Mouse (Mus musculus) heart, adult 2 months (tissue): ENCODE measurements around the gene Klf15. TPM values are rescaled to one million over a fixed set of nuclear protein-coding genes. Genes with fewer than 3 reads are reported as not detected.

Experiments
- DNase-seq, 2 experiments: peaks; one replicate each; pipeline ENCODE4 v3.0.0; 2021
- H3K27ac ChIP-seq: fragments of 200-600 bp; 2 replicates; pipeline ENCODE4 v1.8.1; 2022
- H3K27me3 ChIP-seq: fragments of 200-500 bp; 2 replicates; pipeline ENCODE4 v1.6.1; 2012; ENCODE audit warnings: mild to moderate bottlenecking, low read length, inconsistent platforms, mixed read lengths; ENCODE audit not compliant: control insufficient read depth, insufficient read depth
- H3K36me3 ChIP-seq: fragments of 200-500 bp; 2 replicates; pipeline ENCODE4 v1.6.1; 2012; ENCODE audit warnings: low read length, inconsistent platforms; ENCODE audit not compliant: control insufficient read depth, insufficient read depth
- H3K4me1 ChIP-seq: fragments of 200-500 bp; 2 replicates; pipeline ENCODE4 v1.6.1; 2011; ENCODE audit warnings: low read length; ENCODE audit not compliant: control insufficient read depth, insufficient read depth
- H3K4me3 ChIP-seq: fragments of 200-600 bp; 2 replicates; pipeline ENCODE4 v1.8.1; 2022
- H3K79me2 ChIP-seq: fragments of 200-500 bp; replicated peaks from 2 replicates; pipeline ENCODE4 v1.6.1; 2012; ENCODE audit warnings: mild to moderate bottlenecking, inconsistent platforms, low read length, moderate library complexity, mixed read lengths; ENCODE audit not compliant: control insufficient read depth, insufficient read depth
- H3K9ac ChIP-seq: fragments of 200-500 bp; 2 replicates; pipeline ENCODE4 v1.6.1; 2012; ENCODE audit warnings: low read depth, mild to moderate bottlenecking, control low read depth, inconsistent platforms, low read length, mixed read lengths
- CTCF ChIP-seq: fragments of 200-600 bp; IDR thresholded peaks from 2 replicates; pipeline ENCODE4 v1.8.1; 2022; ENCODE audit warnings: antibody characterized with exemption, mild to moderate bottlenecking, moderate library complexity
- EP300 ChIP-seq: fragments of 200-500 bp; IDR thresholded peaks from 2 replicates; pipeline ENCODE4 v1.6.1; 2011; ENCODE audit warnings: low read depth, low read length, control low read depth; ENCODE audit not compliant: insufficient read depth
- POLR2A ChIP-seq: fragments of 200-500 bp; IDR thresholded peaks from 2 replicates; pipeline ENCODE4 v1.6.1; 2011; ENCODE audit warnings: mild to moderate bottlenecking, low read depth, low read length, control low read depth; ENCODE audit not compliant: insufficient read depth
- WGBS: fragments of 180-500 bp; shearing (Covaris S2); methylation state at CpG from one replicate; pipeline ENCODE4 v1.1.7; 2018; 5-methylcytosine and 5-hydroxymethylcytosine counted together
- intact Hi-C: fragments of 180-260 bp; cut with DNase I; formaldehyde crosslinking; loops from one replicate; pipeline ENCODE4 v1.15.1; 2025
- polyA plus RNA-seq: library from polyadenylated mRNA; depleted of rRNA; stranded (reverse); fragments of >200 nt; gene quantifications from 2 replicates; pipeline ENCODE4 v1.2.3, GENCODE M21; 2012
- total RNA-seq, 2 experiments: library from RNA; stranded (reverse); gene quantifications; 2 replicates each; pipeline ENCODE4 v1.2.3; 2021

Klf15 gene
- total and polyA plus RNA-seq, 3 experiments, result 60.2 to 67.4 (median 64.7) TPM

- TF ChIP-seq EP300 (no peak), POLR2A (no peak), CTCF (no peak)
- Histone ChIP-seq H3K79me2 (no peaks in the 10 kb centered on the region), H3K27me3 (no peaks in the 10 kb centered on the region), H3K9ac (no peak overlapping the region), H3K4me1 (no peaks in the 10 kb centered on the region; the same call in 1 of the 2 replicates), H3K4me3 (no peak overlapping the region), H3K27ac (no peak overlapping the region), H3K36me3 (no peaks in the 10 kb centered on the region)
- WGBS, result 58% methylated on average over 4 of the region's 4 CpGs
- DNase-seq, result no peak
- intact Hi-C loops, result no loop called here
Measured at GRCm38 (mm10) chr6:90446883-90447282, 15.5 kb upstream of the Klf15 start.

GRCm38 (mm10) chr6:90450179-90450578 lies 12.2 kb upstream of the Klf15 start:
- H3K4me1 ChIP-seq, result no peaks in the 10 kb centered on the region; the same call in 1 of the 2 replicates
- peak; percentile 86 to 90 for DNase-seq
- H3K36me3 ChIP-seq, result no peaks in the 10 kb centered on the region
- H3K27ac ChIP-seq, result peak overlapping the region; percentile 61
- no peak overlapping the region; the same call in 1 of the 2 replicates for H3K9ac ChIP-seq
- no peak for TF ChIP-seq POLR2A
- peak; percentile 94 for TF ChIP-seq CTCF
- peak; percentile 96 for TF ChIP-seq EP300
- intact Hi-C loops, result loop anchor here (1.0 kb wide), 1 partner anchor 65 kb away; no protein-coding TSS in a partner anchor
- 13% methylated on average over 7 of the region's 7 CpGs for WGBS
- no peaks in the 10 kb centered on the region for H3K79me2 ChIP-seq
- H3K27me3 ChIP-seq, result no peaks in the 10 kb centered on the region
- H3K4me3 ChIP-seq, result 0 out of 2 replicates have a peak overlapping the region, but pooled peaks have one; percentile 19

- 0 out of 2 replicates have a peak, but pooled peaks have one; percentile 12 for TF ChIP-seq EP300
- no peak for TF ChIP-seq CTCF
- Histone ChIP-seq H3K79me2 (no peaks in the 10 kb centered on the region), H3K4me1 (no peaks in the 10 kb centered on the region; the same call in 1 of the 2 replicates), H3K27ac (peak overlapping the region; percentile 61), H3K36me3 (no peaks in the 10 kb centered on the region), H3K9ac (no peak overlapping the region; the same call in 1 of the 2 replicates), H3K4me3 (0 out of 2 replicates have a peak overlapping the region, but pooled peaks have one; percentile 19), H3K27me3 (no peaks in the 10 kb centered on the region)
- WGBS, result 43% methylated on average over 5 of the region's 5 CpGs
- intact Hi-C loops, result loop anchor here (1.0 kb wide), 1 partner anchor 65 kb away; no protein-coding TSS in a partner anchor
- peak; percentile 73 to 86 for DNase-seq
Measured at GRCm38 (mm10) chr6:90450697-90451096, 11.7 kb upstream of the Klf15 start.

GRCm38 (mm10) chr6:90451512-90451911 lies 10.9 kb upstream of the Klf15 start:
- H3K4me3 ChIP-seq, result no peak overlapping the region
- no peaks in the 10 kb centered on the region for H3K36me3 ChIP-seq
- no peaks in the 10 kb centered on the region for H3K79me2 ChIP-seq
- no peak for DNase-seq
- TF ChIP-seq CTCF (no peak), EP300 (no peak), POLR2A (no peak)
- H3K9ac ChIP-seq, result no peak overlapping the region
- H3K27me3 ChIP-seq, result no peaks in the 10 kb centered on the region
- intact Hi-C loops, result no loop called here
- H3K4me1 ChIP-seq, result no peaks in the 10 kb centered on the region; the same call in 1 of the 2 replicates
- no peak overlapping the region; the same call in 1 of the 2 replicates for H3K27ac ChIP-seq
- WGBS, result 79% methylated on average over 5 of the region's 5 CpGs

- Histone ChIP-seq H3K9ac (no peak overlapping the region), H3K36me3 (no peaks in the 10 kb centered on the region), H3K27ac (no peak overlapping the region), H3K27me3 (no peaks in the 10 kb centered on the region), H3K4me1 (no peaks in the 10 kb centered on the region; the same call in 1 of the 2 replicates), H3K79me2 (no peaks in the 10 kb centered on the region), H3K4me3 (no peak overlapping the region)
- intact Hi-C loops, result no loop called here
- DNase-seq, result no peak
- no peak for TF ChIP-seq POLR2A
- TF ChIP-seq CTCF, result no peak
- no peak for TF ChIP-seq EP300
Measured at GRCm38 (mm10) chr6:90452603-90453002, 9.8 kb upstream of the Klf15 start.

- no peak overlapping the region for H3K4me3 ChIP-seq
- H3K27ac ChIP-seq, result no peak overlapping the region
- intact Hi-C loops, result no loop called here
- TF ChIP-seq EP300 (no peak), POLR2A (no peak), CTCF (no peak)
- no peak overlapping the region for H3K9ac ChIP-seq
- 86% methylated on average over 5 of the region's 5 CpGs for WGBS
- H3K36me3 ChIP-seq, result no peaks in the 10 kb centered on the region
- no peaks in the 10 kb centered on the region for H3K27me3 ChIP-seq
- H3K4me1 ChIP-seq, result no peaks in the 10 kb centered on the region; the same call in 1 of the 2 replicates
- no peak for DNase-seq
- H3K79me2 ChIP-seq, result no peaks in the 10 kb centered on the region
Measured at GRCm38 (mm10) chr6:90453751-90454150, 8.6 kb upstream of the Klf15 start.
